Mouse (Mus musculus) adrenal gland, postnatal 25 days (tissue): ENCODE measurements around the gene Adm2. TPM values are rescaled to one million over a fixed set of nuclear protein-coding genes. Genes with fewer than 3 reads are reported as not detected.

Source experiments
- DNase-seq: peaks from one replicate; pipeline ENCODE4 v3.0.0; 2021; ENCODE audit warnings: mixed read lengths
- long read RNA-seq: library from polyadenylated mRNA; stranded (forward); transcript quantifications from one replicate; pipeline ENCODE4 v2.0.0, GENCODE M21; 2021
- total RNA-seq: library from RNA; stranded (reverse); gene quantifications from 2 replicates; pipeline ENCODE4 v1.2.3, GENCODE M21; 2021

The Adm2 gene
- not detected in 2 replicates for total RNA-seq
- long read RNA-seq: 0 reads

DNA sequence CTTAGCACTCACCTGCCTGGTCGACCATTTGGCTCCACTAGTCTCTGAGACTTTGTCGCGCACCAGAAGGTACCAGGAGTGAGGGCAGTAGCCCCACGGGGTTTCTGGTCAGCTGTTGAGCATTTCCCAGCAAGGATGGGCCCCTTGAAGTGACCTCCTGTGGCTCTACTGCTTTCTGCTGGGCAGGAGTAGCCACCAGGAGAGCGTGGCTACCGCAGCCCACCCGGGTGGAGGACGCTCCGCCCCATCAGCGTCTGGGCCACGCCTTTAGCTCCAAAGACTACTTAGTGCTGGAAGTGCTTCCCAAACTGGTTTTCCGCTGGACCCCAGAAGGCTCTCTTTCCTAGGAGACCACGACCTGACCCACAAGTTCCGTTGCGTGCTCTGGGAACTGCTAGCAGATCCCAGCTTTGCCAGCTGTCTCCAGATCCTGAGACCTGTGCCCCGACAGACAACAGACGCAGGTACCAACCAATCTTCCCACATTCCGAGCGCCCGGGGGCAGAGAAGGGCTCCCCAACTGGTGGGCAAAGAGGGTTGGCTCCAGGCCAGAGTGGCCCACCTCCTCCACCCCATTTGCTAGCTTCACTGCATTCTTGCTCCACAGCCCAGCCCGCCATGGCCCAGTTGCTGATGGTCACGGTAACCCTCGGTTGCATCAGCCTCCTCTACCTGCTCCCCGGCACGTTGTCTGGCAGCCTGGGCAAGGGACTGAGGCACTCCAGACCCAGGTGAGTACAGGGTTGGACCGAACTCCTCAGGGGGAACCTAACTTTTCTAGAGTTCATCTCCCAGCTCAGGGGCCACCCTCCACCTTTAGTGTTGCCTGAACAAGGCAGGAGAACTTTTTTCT is at the start of gene Adm2:
TSS of gene Adm2 (plus strand) at position 51 of the 853 bp plus-strand sequence.
- DNase-seq: no peak

DNA sequence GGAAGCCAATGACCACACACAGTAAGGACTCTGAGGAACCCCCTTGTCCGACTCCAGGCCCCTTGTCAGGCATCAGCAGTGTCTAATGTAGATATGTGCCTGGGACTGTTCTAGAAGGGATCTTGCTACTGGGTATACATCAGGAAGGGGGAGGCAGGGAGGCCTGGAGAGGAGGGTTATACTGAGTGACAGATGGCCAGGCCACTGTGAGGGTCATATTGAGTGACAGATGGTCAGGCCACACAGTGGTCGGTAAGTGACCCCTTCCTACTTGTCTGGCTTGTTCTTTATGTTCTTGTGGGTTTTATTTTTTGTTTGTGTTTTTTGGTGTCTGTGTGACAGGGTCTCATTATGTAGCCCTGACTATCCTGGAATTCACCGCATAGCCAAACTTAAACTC is 47.0 kb upstream of the Adm2 start:
- DNase-seq: no peak

- no peak for DNase-seq
Measured at GRCm38 (mm10) chr15:89277366-89277765, 45.2 kb upstream of the Adm2 start.

GRCm38 (mm10) chr15:89282546-89282945 is 40.0 kb upstream of the Adm2 start:
- no peak for DNase-seq

- no peak for DNase-seq
Measured at GRCm38 (mm10) chr15:89284094-89284493, 38.4 kb upstream of the Adm2 start.

DNA sequence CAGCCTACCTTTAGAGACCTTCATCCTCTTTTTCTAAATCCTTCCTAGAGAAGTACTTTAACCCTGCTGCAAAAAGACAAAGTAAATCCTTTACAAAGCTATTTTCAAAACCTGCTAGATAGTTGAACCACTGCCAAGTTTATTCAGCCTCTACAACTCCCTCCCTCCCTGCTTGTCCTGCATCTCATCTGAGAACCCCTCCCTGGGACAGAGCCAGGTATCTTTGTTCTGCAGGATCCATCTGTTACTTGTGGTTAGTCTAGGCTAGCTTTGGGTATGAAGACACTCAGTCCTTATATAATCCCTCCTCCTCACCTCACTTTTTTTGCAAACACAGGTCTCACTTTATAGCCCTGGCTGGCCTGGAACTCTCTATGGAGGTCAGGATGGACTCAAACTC is 37.5 kb upstream of the Adm2 start:
- no peak for DNase-seq

GRCm38 (mm10) chr15:89285478-89285877 is 37.0 kb upstream of the Adm2 start:
- no peak for DNase-seq

GRCm38 (mm10) chr15:89286114-89286513 is 36.4 kb upstream of the Adm2 start:
- no peak for DNase-seq

DNA sequence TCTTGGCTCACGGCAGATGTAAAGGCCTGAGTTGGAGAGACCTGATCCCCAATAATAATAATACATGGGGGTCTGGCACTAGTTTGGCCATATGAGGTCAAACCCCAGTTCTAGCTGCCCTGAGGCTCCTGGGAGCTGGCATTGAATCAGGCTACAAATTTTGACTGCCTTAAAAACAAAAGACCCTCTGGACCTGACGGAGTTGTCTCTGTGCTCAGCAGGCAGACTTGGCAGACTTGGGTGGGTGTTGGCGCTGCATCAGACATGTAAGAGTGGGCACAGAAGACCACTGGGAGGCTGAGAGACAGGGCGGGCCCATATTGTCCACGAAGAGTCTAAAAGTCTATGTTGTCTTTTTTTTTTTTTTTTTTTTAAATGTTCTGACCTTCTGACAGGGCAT is 35.9 kb upstream of the Adm2 start:
- DNase-seq: no peak

- DNase-seq: no peak
Measured at GRCm38 (mm10) chr15:89288227-89288767, 34.2 kb upstream of the Adm2 start.

- no peak for DNase-seq
Measured at GRCm38 (mm10) chr15:89289455-89289854, 33.1 kb upstream of the Adm2 start.

- no peak for DNase-seq
Measured at GRCm38 (mm10) chr15:89291521-89291920, 31.0 kb upstream of the Adm2 start.

DNA sequence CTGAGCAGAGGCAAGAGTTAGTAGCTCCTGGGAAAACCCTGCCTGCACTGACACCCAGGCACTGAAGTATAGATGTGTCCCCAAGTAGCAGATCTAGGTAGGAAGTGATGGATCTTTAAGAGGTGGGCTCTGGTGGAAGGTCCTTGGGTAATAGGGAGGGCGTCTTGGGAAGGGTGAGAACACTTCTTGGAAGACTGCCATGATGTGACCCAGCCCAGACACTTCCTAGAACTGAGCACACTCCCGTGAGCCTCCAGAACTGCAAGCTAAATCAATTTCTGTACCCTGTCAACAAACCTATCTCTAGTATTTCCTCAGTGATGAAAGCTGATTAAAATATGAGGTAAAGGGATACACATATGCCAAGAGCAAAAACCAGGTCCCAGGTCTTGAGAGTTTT is 29.7 kb upstream of the Adm2 start:
- no peak for DNase-seq

DNA sequence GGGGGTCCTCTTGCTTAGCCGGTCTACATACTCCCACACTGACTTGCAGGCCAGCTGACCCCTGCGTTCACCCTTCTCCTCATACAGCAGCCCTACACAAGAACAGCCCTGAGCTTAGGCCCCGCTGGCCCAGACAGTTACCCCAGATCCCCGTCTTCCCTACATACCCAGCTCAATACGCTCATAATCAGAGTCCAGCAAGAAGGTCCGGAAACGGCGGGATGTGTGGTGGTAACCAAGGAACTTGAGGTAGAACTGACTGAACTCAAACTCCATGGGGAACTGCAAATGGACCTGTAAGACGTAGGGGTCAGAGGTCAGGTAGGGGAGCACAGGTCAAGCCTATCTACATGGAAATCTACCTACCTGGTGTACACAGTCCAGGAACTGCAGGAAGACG is 28.7 kb upstream of the Adm2 start:
- DNase-seq: no peak

- DNase-seq: no peak
Measured at GRCm38 (mm10) chr15:89295580-89296165, 26.8 kb upstream of the Adm2 start.

DNA sequence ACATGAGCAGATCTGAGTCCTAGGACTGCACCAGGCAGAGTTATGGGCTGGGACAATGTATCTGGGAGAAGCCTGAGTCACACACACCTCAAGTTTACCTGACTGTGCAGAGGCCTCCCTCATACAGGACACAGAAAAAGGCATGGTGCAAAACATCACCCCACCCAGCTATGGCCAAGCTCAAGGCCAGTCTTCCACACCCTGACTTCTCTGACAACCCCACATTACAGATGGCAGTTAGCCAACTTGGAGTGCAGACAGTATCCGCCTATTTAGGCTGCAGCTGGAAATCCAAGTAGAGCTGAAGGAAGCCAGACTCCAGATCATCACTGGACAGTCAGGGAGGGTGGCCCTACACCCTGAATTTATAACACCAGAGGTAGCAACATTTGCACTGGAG is 26.1 kb upstream of the Adm2 start:
- no peak for DNase-seq

DNA sequence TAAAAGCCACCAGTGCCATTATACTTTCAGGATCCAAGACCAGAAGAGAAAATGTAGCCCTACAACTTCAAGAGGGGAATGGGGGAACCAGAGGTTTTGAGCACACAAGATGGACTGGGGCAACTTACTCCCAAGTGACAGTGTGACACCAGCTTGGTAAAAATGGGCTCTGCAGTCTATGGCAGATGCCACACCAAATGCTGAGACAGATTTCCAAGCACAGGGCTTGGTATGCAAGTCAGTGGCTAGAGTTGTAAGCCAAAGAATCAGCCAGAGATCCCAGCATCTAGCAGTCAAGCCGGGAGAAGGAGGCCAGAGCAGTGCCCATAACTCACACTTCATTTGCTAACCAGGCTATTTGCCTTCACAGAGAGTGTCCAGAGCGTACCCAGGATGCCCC is 24.8 kb upstream of the Adm2 start:
- no peak for DNase-seq

DNA sequence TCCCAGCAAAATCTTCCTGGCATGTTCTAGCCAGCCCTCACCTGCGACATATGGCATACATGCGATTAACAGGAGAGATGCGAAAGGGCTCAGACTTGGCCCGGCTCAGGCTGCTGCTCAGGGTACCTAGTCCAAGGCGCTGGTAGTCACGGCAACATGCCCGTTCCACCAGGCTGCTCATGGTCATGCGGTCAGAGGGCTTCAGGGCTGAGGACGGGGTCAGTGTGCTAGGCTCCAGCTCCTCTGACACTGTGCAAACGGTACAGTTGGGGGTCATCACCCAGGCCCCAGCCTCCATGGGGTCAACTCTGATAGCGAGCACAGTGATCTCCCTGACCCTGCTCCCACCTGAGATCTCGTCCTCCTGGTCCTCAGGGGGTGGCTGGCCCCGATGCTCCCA is 22.3 kb upstream of the Adm2 start:
- DNase-seq: no peak

DNA sequence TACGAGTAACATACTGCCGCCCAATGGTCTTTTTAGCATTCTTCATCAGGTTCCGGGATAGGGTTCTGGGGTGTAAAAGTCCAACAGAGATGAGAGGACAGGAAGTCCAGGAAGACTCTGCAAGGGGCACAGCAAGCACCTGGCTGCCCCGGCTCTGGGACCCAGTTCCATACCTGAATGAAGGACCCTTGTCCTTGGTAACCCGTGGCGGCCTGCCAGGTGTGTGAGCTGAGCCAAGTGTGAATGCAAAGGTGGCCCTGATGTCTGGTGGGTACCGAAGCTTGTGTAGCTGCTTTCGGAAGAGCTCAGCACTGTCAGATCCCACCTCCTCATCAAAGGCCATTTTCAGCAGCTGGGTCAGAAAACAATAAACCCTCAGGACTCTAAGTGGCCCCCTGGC is 21.9 kb upstream of the Adm2 start:
- no peak for DNase-seq

- DNase-seq: no peak
Measured at GRCm38 (mm10) chr15:89305966-89306365, 16.6 kb upstream of the Adm2 start.

GRCm38 (mm10) chr15:89307461-89307860 is 15.1 kb upstream of the Adm2 start:
- no peak for DNase-seq

GRCm38 (mm10) chr15:89308406-89309139 is 13.9 kb upstream of the Adm2 start:
- no peak for DNase-seq

DNA sequence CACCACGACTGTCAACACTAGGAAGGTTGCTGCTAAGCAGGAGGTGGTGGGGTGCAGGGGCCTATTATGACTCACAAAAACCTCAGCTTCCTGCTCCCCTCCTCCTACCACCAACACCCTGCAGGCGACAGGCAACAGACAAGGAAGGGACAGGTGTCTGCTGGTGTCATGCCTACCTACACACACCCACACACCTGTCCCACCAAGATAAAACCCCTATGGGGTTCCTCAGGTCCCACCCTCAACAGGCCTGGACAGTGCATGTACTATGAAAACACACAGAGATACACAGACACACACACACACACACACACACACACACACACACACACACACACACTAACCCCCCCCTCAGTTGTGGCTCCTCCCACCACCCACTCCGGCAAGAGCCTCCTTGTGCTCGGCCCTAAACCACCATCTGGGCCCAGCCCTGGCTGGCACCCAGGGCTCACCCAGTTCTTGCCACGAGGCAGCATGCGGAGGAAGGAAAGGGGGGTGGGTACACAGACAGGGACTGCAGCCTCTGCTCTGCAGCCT is 12.5 kb upstream of the Adm2 start:
- no peak for DNase-seq
